Mouse (Mus musculus): ENCODE measurements around the gene Nifk.
A peak's percentile ranks its signal among the peaks of the same experiment; 100 is the strongest.

The Nifk gene

GRCm38 (mm10) chr1:118321661-118322201, at the start of gene Nifk:
TSS of gene Nifk (plus strand) at chr1:118321839.
- DNase-seq (ENCODE audit: low spot score in 2 of 2): peak; percentile 79 to 86

GRCm38 (mm10) chr1:118275139-118275538, 46.5 kb upstream of the Nifk start:
- no peak for DNase-seq (ENCODE audit: low spot score in 2 of 2)

GRCm38 (mm10) chr1:118292291-118292690, 29.3 kb upstream of the Nifk start:
- DNase-seq (ENCODE audit: low spot score in 2 of 2): no peak

GRCm38 (mm10) chr1:118294192-118294591, 27.4 kb upstream of the Nifk start:
- no peak for DNase-seq (ENCODE audit: low spot score in 2 of 2)

GRCm38 (mm10) chr1:118294826-118295225, 26.8 kb upstream of the Nifk start:
- no peak for DNase-seq (ENCODE audit: low spot score in 2 of 2)

GRCm38 (mm10) chr1:118296673-118297072, 25.0 kb upstream of the Nifk start:
- DNase-seq (ENCODE audit: low spot score in 2 of 2): no peak

- no peak for DNase-seq (ENCODE audit: low spot score in 2 of 2)
Observed at GRCm38 (mm10) chr1:118297719-118298118, 23.9 kb upstream of the Nifk start.

GRCm38 (mm10) chr1:118310780-118311621, 10.6 kb upstream of the Nifk start:
- DNase-seq (ENCODE audit: low spot score in 2 of 2): peak; percentile 83 to 92

- no peak for DNase-seq (ENCODE audit: low spot score in 2 of 2)
Observed at GRCm38 (mm10) chr1:118311622-118312326, 9.9 kb upstream of the Nifk start, which contains the start of gene Tsn. TSS of gene Tsn (minus strand) at chr1:118311739.

- DNase-seq (ENCODE audit: low spot score in 2 of 2): no peak
Observed at GRCm38 (mm10) chr1:118320696-118321095, 943 bp upstream of the Nifk start.

- DNase-seq (ENCODE audit: low spot score in 2 of 2): no peak
Observed at GRCm38 (mm10) chr1:118334749-118335713, 13.4 kb downstream of the Nifk start.

- DNase-seq (ENCODE audit: low spot score in 2 of 2): no peak
Observed at GRCm38 (mm10) chr1:118335847-118336246, 14.2 kb downstream of the Nifk start.

GRCm38 (mm10) chr1:118337921-118338320, 16.3 kb downstream of the Nifk start:
- no peak for DNase-seq (ENCODE audit: low spot score in 2 of 2)

GRCm38 (mm10) chr1:118343649-118344435, 22.2 kb downstream of the Nifk start:
- no peak for DNase-seq (ENCODE audit: low spot score in 2 of 2)

- DNase-seq (ENCODE audit: low spot score in 2 of 2): no peak
Observed at GRCm38 (mm10) chr1:118349922-118350321, 28.3 kb downstream of the Nifk start.

- no peak for DNase-seq (ENCODE audit: low spot score in 2 of 2)
Observed at GRCm38 (mm10) chr1:118359071-118359761, 37.6 kb downstream of the Nifk start.

- no peak for DNase-seq (ENCODE audit: low spot score in 2 of 2)
Observed at GRCm38 (mm10) chr1:118367970-118368369, 46.3 kb downstream of the Nifk start.

GRCm38 (mm10) chr1:118368721-118369461, 47.3 kb downstream of the Nifk start:
- DNase-seq (ENCODE audit: low spot score in 2 of 2): peak in 1 of 2 experiments; percentile 3

- DNase-seq (ENCODE audit: low spot score in 2 of 2): no peak
Observed at GRCm38 (mm10) chr1:118377784-118378183, 56.1 kb downstream of the Nifk start.

Data from urinary bladder, adult 18-20 months (tissue).